Mouse (Mus musculus) ES-Bruce4 (cell line): ENCODE results near the gene Wdfy3. TPM values are rescaled to one million over a fixed set of nuclear protein-coding genes. Genes with fewer than 3 reads are reported as not detected.

Source experiments
- H3K27ac ChIP-seq: 2 replicates; pipeline ENCODE4 v1.5.1; 2012; ENCODE audit warnings: low read length, inconsistent platforms; ENCODE audit not compliant: insufficient read depth
- H3K27me3 ChIP-seq: 2 replicates; pipeline ENCODE4 v1.6.1; 2012; ENCODE audit warnings: mild to moderate bottlenecking, low read length, inconsistent platforms; ENCODE audit not compliant: control insufficient read depth, poor library complexity, insufficient read depth, severe bottlenecking
- H3K36me3 ChIP-seq: 2 replicates; pipeline ENCODE4 v1.6.1; 2012; ENCODE audit warnings: inconsistent platforms, mild to moderate bottlenecking, low read length, moderate library complexity; ENCODE audit not compliant: control insufficient read depth, poor library complexity, insufficient read depth, severe bottlenecking
- H3K4me1 ChIP-seq: one replicate; pipeline ENCODE4 v1.8.1; 2011; ENCODE audit warnings: low read length; ENCODE audit not compliant: control insufficient read depth, insufficient read depth
- H3K4me3 ChIP-seq: 2 replicates; pipeline ENCODE4 v1.5.1; 2011; ENCODE audit warnings: low read depth, mild to moderate bottlenecking, low read length
- H3K9ac ChIP-seq: 2 replicates; pipeline ENCODE4 v1.6.1; 2012; ENCODE audit warnings: low read depth, mild to moderate bottlenecking, inconsistent platforms; ENCODE audit not compliant: poor library complexity, severe bottlenecking
- H3K9me3 ChIP-seq: replicated peaks from 2 replicates; pipeline ENCODE4 v1.6.1; 2012; ENCODE audit warnings: mild to moderate bottlenecking, low read length, inconsistent platforms; ENCODE audit not compliant: control insufficient read depth, poor library complexity, insufficient read depth, severe bottlenecking
- CTCF ChIP-seq: IDR thresholded peaks from one replicate; pipeline ENCODE4 v1.8.1; 2011; ENCODE audit warnings: low read depth, low read length
- EP300 ChIP-seq: IDR thresholded peaks from 2 replicates; pipeline ENCODE4 v1.6.1; 2011; ENCODE audit warnings: low read depth, low read length; ENCODE audit not compliant: insufficient read depth
- POLR2A ChIP-seq: IDR thresholded peaks from one replicate; pipeline ENCODE4 v1.8.1; 2011; ENCODE audit warnings: low read length; ENCODE audit not compliant: insufficient read depth
- polyA plus RNA-seq: library from polyadenylated mRNA; stranded (reverse); fragments of >200 nt; gene quantifications from 2 replicates; pipeline ENCODE4 v1.2.4, GENCODE M21; 2011; ENCODE audit warnings: low read depth; ENCODE audit not compliant: missing spikeins, insufficient read depth, insufficient read length

The Wdfy3 gene
- polyA plus RNA-seq, 1 experiment, result 20.2 TPM

DNA sequence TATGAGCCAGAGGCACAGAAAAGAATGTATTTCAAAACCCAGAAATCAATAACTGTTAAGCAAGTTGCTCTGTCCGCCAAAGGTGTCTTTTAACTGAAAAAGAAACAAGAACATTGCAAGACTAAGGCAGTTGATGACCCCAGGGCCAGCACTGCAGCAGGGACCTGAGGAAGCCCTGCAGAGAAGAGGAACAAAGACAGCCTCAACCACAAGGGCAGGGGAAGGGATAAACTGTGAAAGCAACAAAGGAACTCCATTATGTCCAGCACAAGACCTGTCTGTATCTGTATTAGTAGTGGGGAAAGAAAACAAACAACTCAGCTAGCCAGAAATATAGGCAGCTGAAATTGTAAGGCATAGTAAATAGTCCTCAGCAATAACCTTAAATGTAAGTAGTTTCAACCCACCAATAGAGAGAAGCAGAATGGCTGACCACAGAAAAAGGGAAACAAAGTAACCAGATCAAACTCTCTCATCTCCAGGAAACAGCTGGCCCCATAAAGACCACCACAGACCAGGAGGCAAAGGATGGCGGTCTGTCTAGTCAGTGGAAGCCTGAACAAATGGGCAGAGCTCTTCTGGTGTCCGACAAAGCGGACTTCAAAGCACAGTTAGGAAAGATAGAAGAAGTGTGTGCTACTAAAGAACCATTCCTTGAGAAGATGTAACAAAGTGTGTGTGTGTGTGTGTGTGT, 283.7 kb downstream of the Wdfy3 start:
- H3K4me1 ChIP-seq, result no peaks in the 10 kb centered on the region
- H3K9me3 ChIP-seq, result no peaks in the 10 kb centered on the region

GRCm38 (mm10) chr5:101784787-101785186, 284.9 kb downstream of the Wdfy3 start:
- no peak overlapping the region for H3K9ac ChIP-seq
- TF ChIP-seq CTCF, result no peak
- TF ChIP-seq EP300, result no peak
- no peak for TF ChIP-seq POLR2A
- H3K4me3 ChIP-seq, result no peak overlapping the region
- H3K4me1 ChIP-seq, result no peaks in the 10 kb centered on the region
- H3K27ac ChIP-seq, result no peak overlapping the region
- no peaks in the 10 kb centered on the region for H3K9me3 ChIP-seq
- H3K36me3 ChIP-seq, result no peaks in the 10 kb centered on the region
- no peaks in the 10 kb centered on the region for H3K27me3 ChIP-seq

More for the DNA sequence above, 283.7 kb downstream of the Wdfy3 start:
- Histone ChIP-seq H3K9ac (no peak overlapping the region), H3K27ac (no peak overlapping the region), H3K4me3 (no peak overlapping the region), H3K27me3 (no peaks in the 10 kb centered on the region), H3K36me3 (no peaks in the 10 kb centered on the region)
- no peak for TF ChIP-seq CTCF
- TF ChIP-seq EP300, result no peak

DNA sequence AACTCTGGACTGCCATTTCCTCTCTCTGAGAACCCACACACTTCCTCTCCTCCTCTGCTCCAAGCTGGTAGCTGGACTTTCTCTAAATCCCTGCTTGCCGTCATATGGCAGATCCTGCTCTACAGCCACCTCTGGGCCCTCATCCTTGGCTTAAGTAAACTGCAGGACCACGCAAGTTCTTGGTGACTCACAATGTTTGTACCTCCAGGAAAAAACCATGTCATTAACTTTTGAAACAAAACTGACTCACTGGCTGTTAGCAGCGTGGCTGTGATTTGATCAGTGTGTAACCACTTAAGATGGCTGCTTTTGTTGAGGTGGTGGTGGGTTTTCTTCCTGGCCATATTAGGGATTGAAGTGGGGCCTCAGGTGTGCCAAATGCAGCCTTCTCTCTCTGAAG, 285.4 kb downstream of the Wdfy3 start:
- H3K36me3 ChIP-seq, result no peaks in the 10 kb centered on the region
- H3K9me3 ChIP-seq, result no peaks in the 10 kb centered on the region
- H3K4me1 ChIP-seq, result no peaks in the 10 kb centered on the region
- no peaks in the 10 kb centered on the region for H3K27me3 ChIP-seq
- no peak overlapping the region for H3K27ac ChIP-seq
- no peak overlapping the region for H3K9ac ChIP-seq
- no peak overlapping the region for H3K4me3 ChIP-seq
- TF ChIP-seq EP300, result no peak
